Mouse (Mus musculus): ENCODE measurements around the gene Gm2431. TPM values are rescaled to one million over a fixed set of nuclear protein-coding genes. Genes with fewer than 3 reads are reported as not detected.
"Not testable (repeated sequence)": the region's sequence is repeated elsewhere in the genome, so short reads cannot be mapped to it uniquely, and the experiment has no call there.

Gene Gm2431
- polyA plus RNA-seq (2015; fragmentation: Nextera tagmentation; extraction: Ambion mirVana), result not detected in 2 replicates

DNA sequence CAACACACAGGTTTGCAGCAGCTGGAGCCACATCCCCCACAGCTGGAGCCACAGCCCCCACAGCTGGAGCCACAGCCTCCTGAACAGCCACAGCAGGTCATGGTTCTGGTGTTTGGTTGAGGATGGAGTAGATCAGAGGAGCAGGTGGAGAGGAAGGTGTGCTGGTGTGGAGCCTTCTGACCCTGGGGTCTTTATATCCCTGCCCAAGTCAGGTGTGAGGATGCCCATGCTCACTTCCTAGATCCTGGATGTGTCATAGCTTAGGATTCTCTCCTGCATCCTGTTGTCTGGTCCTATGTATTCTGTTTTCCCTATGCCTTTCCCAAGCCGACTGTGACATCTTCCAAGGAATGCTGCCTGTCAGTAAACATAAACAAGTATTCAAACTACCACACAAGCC, at the start of gene Gm2431:
TSS of gene Gm2431 (minus strand) at position 101 of the 400 bp plus-strand sequence.
- not testable (repeated sequence) for H3K4me1 ChIP-seq (replicated peaks; ENCODE audit: insufficient read depth, low read length); H3K9ac ChIP-seq (ENCODE audit: low read depth, low read length); H3K27me3 ChIP-seq (ENCODE audit: insufficient read depth, low read length); H3K27ac ChIP-seq; H3K9me3 ChIP-seq (replicated peaks; ENCODE audit: low read length); DNase-seq (ENCODE audit: low spot score); H3K4me2 ChIP-seq (ENCODE audit: low read length); H3K36me3 ChIP-seq (ENCODE audit: insufficient read depth, low read length); H3K4me3 ChIP-seq (replicated peaks; ENCODE audit: low read depth, low read length); ATAC-seq (replicated peaks; ENCODE audit: low FRiP score, low read depth)
- 60% methylated on average over 1 of the region's 1 CpGs for WGBS

DNA sequence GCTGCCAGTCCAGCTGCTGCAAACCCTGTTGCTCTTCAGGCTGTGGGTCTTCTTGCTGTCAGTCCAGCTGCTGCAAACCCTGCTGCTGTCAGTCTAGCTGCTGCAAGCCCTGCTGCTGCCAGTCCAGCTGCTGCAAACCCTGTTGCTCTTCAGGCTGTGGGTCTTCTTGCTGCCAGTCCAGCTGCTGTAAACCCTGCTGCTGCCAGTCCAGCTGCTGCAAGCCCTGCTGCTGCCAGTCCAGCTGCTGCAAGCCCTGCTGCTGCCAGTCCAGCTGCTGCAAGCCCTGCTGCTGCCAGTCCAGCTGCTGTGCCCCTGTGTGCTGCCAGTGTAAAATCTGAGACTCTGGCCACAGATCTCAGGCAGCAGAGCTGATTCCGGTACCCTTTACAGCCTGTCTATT, 45.8 kb upstream of the Gm2431 start:
- not testable (repeated sequence) for H3K27ac ChIP-seq; H3K9ac ChIP-seq (ENCODE audit: low read depth, low read length); H3K27me3 ChIP-seq (ENCODE audit: insufficient read depth, low read length); H3K4me1 ChIP-seq (replicated peaks; ENCODE audit: insufficient read depth, low read length); ATAC-seq (replicated peaks; ENCODE audit: low FRiP score, low read depth); H3K4me3 ChIP-seq (replicated peaks; ENCODE audit: low read depth, low read length); H3K36me3 ChIP-seq (ENCODE audit: insufficient read depth, low read length); H3K9me3 ChIP-seq (replicated peaks; ENCODE audit: low read length); DNase-seq (ENCODE audit: low spot score); H3K4me2 ChIP-seq (ENCODE audit: low read length)
- 70% methylated on average over 1 of the region's 1 CpGs for WGBS

DNA sequence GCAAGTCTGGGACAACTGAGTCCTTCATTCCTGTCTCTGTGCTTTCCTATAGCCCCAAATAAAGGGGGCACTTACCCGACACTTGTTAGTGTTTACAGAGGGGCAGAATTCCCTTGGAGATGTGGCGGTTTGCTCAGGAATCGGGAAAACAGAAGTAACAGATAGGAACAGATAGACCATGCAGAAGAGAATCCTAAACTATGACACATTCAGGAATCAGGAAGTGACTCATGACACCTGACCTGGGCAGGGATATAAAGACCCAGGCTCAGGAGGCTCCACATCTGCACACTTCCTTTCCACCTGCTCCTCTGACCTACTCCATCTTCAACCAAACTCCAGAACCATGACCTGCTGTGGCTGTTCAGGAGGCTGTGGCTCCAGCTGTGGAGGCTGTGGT, 45.1 kb upstream of the Gm2431 start, which contains the start of gene Krtap5-4:
TSS of gene Krtap5-4 (plus strand) at position 301 of the 400 bp plus-strand sequence.
- 45% methylated on average over 3 of the region's 3 CpGs for WGBS
- TF ChIP-seq CTCF (IDR thresholded peaks at IDR 0.05; ENCODE audit: low read depth), result no peak

DNA sequence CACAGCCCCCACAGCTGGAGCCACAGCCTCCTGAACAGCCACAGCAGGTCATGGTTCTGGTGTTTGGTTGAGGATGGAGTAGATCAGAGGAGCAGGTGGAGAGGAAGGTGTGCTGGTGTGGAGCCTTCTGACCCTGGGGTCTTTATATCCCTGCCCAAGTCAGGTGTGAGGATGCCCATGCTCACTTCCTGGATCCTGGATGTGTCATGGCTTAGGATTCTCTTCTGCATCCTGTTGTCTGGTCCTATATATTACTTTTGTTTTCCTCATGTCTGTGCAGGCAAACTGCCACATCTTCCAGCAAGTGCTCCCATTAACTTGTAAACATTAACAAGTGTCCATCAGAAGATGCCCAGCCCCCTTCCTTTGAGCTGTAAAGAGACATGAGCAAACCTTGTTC, 38.9 kb upstream of the Gm2431 start, which contains the start of gene Krtap5-1:
TSS of gene Krtap5-1 (minus strand) at position 101 of the 400 bp plus-strand sequence.
- H3K4me2 ChIP-seq (ENCODE audit: low read length); ATAC-seq (replicated peaks; ENCODE audit: low FRiP score, low read depth); H3K27me3 ChIP-seq (ENCODE audit: insufficient read depth, low read length); H3K4me3 ChIP-seq (replicated peaks; ENCODE audit: low read depth, low read length); H3K36me3 ChIP-seq (ENCODE audit: insufficient read depth, low read length); H3K9me3 ChIP-seq (replicated peaks; ENCODE audit: low read length); H3K9ac ChIP-seq (ENCODE audit: low read depth, low read length); H3K4me1 ChIP-seq (replicated peaks; ENCODE audit: insufficient read depth, low read length); DNase-seq (ENCODE audit: low spot score); H3K27ac ChIP-seq: not testable (repeated sequence)

More for the DNA sequence above, 45.1 kb upstream of the Gm2431 start, which contains the start of gene Krtap5-4:
- no peak within 1 kb of the TSS for H3K4me3 ChIP-seq (replicated peaks; ENCODE audit: low read depth, low read length)
- no peaks in the 10 kb centered on the region for H3K36me3 ChIP-seq (ENCODE audit: insufficient read depth, low read length)
- H3K9ac ChIP-seq (ENCODE audit: low read depth, low read length), result no peak within 1 kb of the TSS
- ATAC-seq (replicated peaks; ENCODE audit: low FRiP score, low read depth), result no peak
- no peak within 1 kb of the TSS for H3K4me2 ChIP-seq (ENCODE audit: low read length)
- no peaks in the 10 kb centered on the region for H3K4me1 ChIP-seq (replicated peaks; ENCODE audit: insufficient read depth, low read length)
- no peak within 1 kb of the TSS for H3K27ac ChIP-seq
- H3K9me3 ChIP-seq (replicated peaks; ENCODE audit: low read length), result no peaks in the 10 kb centered on the region
- DNase-seq (ENCODE audit: low spot score), result no peak
- no peaks in the 10 kb centered on the region for H3K27me3 ChIP-seq (ENCODE audit: insufficient read depth, low read length)

DNA sequence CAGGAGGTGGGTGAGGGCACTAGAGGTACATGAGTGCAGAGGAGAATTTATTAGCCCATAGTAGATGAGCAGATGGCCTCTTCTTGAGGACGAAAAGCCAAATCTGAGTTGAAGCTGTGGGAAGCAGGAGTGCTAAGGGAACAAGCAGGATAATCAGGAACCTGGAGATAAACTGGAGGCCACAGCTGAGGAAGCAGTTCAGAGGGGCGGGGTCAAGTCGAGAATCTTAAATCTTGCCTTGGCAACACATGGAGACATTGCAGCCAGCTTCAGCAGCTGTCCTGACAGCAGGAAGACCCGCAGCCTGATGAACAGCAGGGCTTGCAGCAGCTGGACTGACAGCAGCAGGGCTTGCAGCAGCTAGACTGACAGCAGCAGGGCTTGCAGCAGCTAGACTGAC, 38.0 kb upstream of the Gm2431 start:
- H3K36me3 ChIP-seq (ENCODE audit: insufficient read depth, low read length); H3K4me3 ChIP-seq (replicated peaks; ENCODE audit: low read depth, low read length); ATAC-seq (replicated peaks; ENCODE audit: low FRiP score, low read depth); DNase-seq (ENCODE audit: low spot score); H3K27ac ChIP-seq; H3K9ac ChIP-seq (ENCODE audit: low read depth, low read length); H3K4me1 ChIP-seq (replicated peaks; ENCODE audit: insufficient read depth, low read length); H3K27me3 ChIP-seq (ENCODE audit: insufficient read depth, low read length); H3K4me2 ChIP-seq (ENCODE audit: low read length); H3K9me3 ChIP-seq (replicated peaks; ENCODE audit: low read length): not testable (repeated sequence)
- WGBS, result 21% methylated on average over 4 of the region's 4 CpGs

DNA sequence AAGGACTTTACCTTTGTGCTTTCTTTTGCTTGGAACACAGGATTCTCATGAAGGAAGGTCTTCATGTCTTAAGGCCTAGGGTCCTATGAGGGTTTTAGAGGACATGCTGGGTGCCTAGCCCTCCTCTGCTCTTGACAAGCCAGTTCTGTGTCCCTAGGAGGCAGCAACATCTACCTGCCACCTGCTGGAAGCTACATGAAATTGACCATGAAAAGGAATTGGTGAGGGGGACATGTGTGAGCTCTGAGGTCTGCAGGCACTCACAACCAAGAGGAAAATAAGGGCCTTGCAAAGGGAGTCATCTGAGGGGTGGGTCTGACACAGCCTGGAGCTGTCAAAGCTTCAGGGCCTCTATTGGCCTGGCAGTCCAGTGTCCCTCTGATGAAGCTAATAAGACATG, 37.3 kb upstream of the Gm2431 start:
- Histone ChIP-seq H3K27ac (no peak overlapping the region), H3K9me3 (replicated peaks; ENCODE audit: low read length) (no peaks in the 10 kb centered on the region), H3K36me3 (ENCODE audit: insufficient read depth, low read length) (no peaks in the 10 kb centered on the region), H3K4me3 (replicated peaks; ENCODE audit: low read depth, low read length) (no peak overlapping the region), H3K4me2 (ENCODE audit: low read length) (no peak overlapping the region), H3K9ac (ENCODE audit: low read depth, low read length) (no peak overlapping the region), H3K4me1 (replicated peaks; ENCODE audit: insufficient read depth, low read length) (no peaks in the 10 kb centered on the region), H3K27me3 (ENCODE audit: insufficient read depth, low read length) (no peaks in the 10 kb centered on the region)
- TF ChIP-seq CTCF (IDR thresholded peaks at IDR 0.05; ENCODE audit: low read depth), result peak; percentile 52; the same call in 1 of the 2 replicates
- no peak for DNase-seq (ENCODE audit: low spot score)
- ATAC-seq (replicated peaks; ENCODE audit: low FRiP score, low read depth), result no peak

DNA sequence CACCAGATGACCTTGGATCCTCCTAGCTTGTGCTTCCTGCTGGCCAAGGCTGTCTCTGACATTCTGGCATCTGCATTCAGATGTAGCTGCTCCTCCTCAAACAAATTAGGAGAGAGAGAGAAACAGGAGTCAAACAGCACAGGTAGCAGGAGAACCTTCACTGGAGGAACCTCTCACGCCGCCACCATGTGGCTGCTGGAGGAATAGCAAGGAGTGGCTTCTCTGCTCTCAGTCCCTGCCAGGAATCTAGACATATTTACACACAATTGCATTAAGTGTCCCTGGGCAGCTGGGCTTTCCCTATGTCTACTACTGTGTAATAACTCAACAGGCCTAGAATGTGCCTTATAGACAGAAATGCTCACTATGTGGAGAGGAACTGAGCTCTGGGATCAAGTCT, 35.7 kb upstream of the Gm2431 start:
- H3K36me3 ChIP-seq (ENCODE audit: insufficient read depth, low read length); ATAC-seq (replicated peaks; ENCODE audit: low FRiP score, low read depth); H3K27me3 ChIP-seq (ENCODE audit: insufficient read depth, low read length); H3K27ac ChIP-seq; H3K9me3 ChIP-seq (replicated peaks; ENCODE audit: low read length); H3K9ac ChIP-seq (ENCODE audit: low read depth, low read length); H3K4me3 ChIP-seq (replicated peaks; ENCODE audit: low read depth, low read length); H3K4me2 ChIP-seq (ENCODE audit: low read length); H3K4me1 ChIP-seq (replicated peaks; ENCODE audit: insufficient read depth, low read length): not testable (repeated sequence)
- TF ChIP-seq CTCF (IDR thresholded peaks at IDR 0.05; ENCODE audit: low read depth), result peak; percentile 70
- peak; percentile 46 for DNase-seq (ENCODE audit: low spot score)
- 0% methylated on average over 2 of the region's 2 CpGs for WGBS

DNA sequence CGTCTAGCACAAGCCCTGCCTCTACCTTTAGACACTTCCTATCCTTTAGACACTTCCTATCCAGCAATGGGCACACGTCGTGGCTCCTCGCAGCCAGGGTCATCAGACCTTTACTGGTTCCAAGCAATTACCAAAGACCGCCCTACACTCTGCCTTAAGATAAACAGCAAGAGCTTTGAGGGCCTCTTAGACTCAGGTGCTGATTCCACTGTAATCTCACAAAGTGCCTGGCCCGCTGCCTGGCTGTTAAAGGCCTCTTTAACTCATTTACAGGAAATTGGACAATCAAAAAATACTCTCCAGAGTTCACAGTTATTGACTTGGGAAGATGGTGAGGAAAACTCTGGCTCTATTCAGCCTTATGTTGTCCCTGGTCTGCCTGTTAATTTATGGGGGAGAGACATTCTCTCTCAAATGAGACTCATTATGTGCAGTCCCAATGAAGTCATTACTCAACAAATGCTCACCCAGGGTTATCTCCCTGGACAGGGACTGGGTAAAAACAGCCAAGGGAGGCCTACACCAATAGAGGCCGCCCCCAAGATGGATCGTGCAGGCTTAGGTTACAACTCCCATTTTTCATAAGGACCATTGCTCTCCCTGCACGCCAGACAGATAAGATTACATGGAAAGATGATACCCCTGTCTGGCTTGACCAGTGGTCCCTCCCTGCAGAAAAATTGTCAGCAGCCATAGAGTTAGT, 27.9 kb upstream of the Gm2431 start:
- not testable (repeated sequence) for H3K4me1 ChIP-seq (replicated peaks; ENCODE audit: insufficient read depth, low read length); H3K36me3 ChIP-seq (ENCODE audit: insufficient read depth, low read length); H3K4me2 ChIP-seq (ENCODE audit: low read length); H3K9me3 ChIP-seq (replicated peaks; ENCODE audit: low read length); ATAC-seq (replicated peaks; ENCODE audit: low FRiP score, low read depth); H3K27me3 ChIP-seq (ENCODE audit: insufficient read depth, low read length); H3K27ac ChIP-seq; H3K9ac ChIP-seq (ENCODE audit: low read depth, low read length); H3K4me3 ChIP-seq (replicated peaks; ENCODE audit: low read depth, low read length)
- 37% methylated on average over 9 of the region's 9 CpGs for WGBS
- peak; percentile 56 for DNase-seq (ENCODE audit: low spot score)
